Mouse (Mus musculus) inflammation-experienced regulatory T-cells, adult 6 months (primary cell): ENCODE results near the gene Krt27. TPM values are rescaled to one million over a fixed set of nuclear protein-coding genes. Genes with fewer than 3 reads are reported as not detected.
A peak's percentile ranks its signal among the peaks of the same experiment; 100 is the strongest.

Source experiments
- ATAC-seq: one replicate; pipeline ENCODE4 v1.8.0; 2017
- polyA plus RNA-seq, 3 experiments: library from polyadenylated mRNA; unstranded; fragments of 100-300 nt; shearing (Covaris generic); gene quantifications; one replicate each; pipeline ENCODE4 v1.2.1; 2017

The Krt27 gene
- not detected for polyA plus RNA-seq

- no peak for ATAC-seq
Measured at GRCm38 (mm10) chr11:99351004-99351403, at the start of gene Krt27. Krt27 (minus strand) TSS chr11:99351104.

GRCm38 (mm10) chr11:99399956-99400549 lies 49.1 kb upstream of the Krt27 start:
- ATAC-seq, result no peak

GRCm38 (mm10) chr11:99398832-99399231 lies 47.9 kb upstream of the Krt27 start:
- ATAC-seq, result no peak

- ATAC-seq, result no peak
Measured at GRCm38 (mm10) chr11:99398084-99398483, 47.2 kb upstream of the Krt27 start.

- ATAC-seq, result no peak
Measured at GRCm38 (mm10) chr11:99396661-99397060, 45.8 kb upstream of the Krt27 start.

GRCm38 (mm10) chr11:99396034-99396433 lies 45.1 kb upstream of the Krt27 start:
- no peak for ATAC-seq

- no peak for ATAC-seq
Measured at GRCm38 (mm10) chr11:99392492-99392891, 41.6 kb upstream of the Krt27 start.

- ATAC-seq, result no peak
Measured at GRCm38 (mm10) chr11:99391375-99391774, 40.5 kb upstream of the Krt27 start.

- no peak for ATAC-seq
Measured at GRCm38 (mm10) chr11:99390866-99391265, 40.0 kb upstream of the Krt27 start.

- ATAC-seq, result no peak
Measured at GRCm38 (mm10) chr11:99389264-99389663, 38.4 kb upstream of the Krt27 start, which contains the start of gene Krt10. Krt10 (minus strand) TSS chr11:99389364.

- no peak for ATAC-seq
Measured at GRCm38 (mm10) chr11:99388661-99389060, 37.8 kb upstream of the Krt27 start.

- ATAC-seq, result peak; percentile 56
Measured at GRCm38 (mm10) chr11:99385813-99386721, 35.2 kb upstream of the Krt27 start.

- no peak for ATAC-seq
Measured at GRCm38 (mm10) chr11:99379568-99379967, 28.7 kb upstream of the Krt27 start.

GRCm38 (mm10) chr11:99374803-99375202 lies 23.9 kb upstream of the Krt27 start, which contains the start of gene Krt28:
Krt28 (minus strand) TSS chr11:99374903.
- no peak for ATAC-seq

GRCm38 (mm10) chr11:99369853-99370451 lies 19.0 kb upstream of the Krt27 start:
- no peak for ATAC-seq

GRCm38 (mm10) chr11:99369229-99369628 lies 18.3 kb upstream of the Krt27 start:
- ATAC-seq, result no peak

GRCm38 (mm10) chr11:99366791-99367190 lies 15.9 kb upstream of the Krt27 start:
- ATAC-seq, result no peak

- no peak for ATAC-seq
Measured at GRCm38 (mm10) chr11:99364412-99364811, 13.5 kb upstream of the Krt27 start.

- no peak for ATAC-seq
Measured at GRCm38 (mm10) chr11:99361423-99361822, 10.5 kb upstream of the Krt27 start.

GRCm38 (mm10) chr11:99339299-99339847 lies 11.5 kb downstream of the Krt27 start:
- no peak for ATAC-seq

GRCm38 (mm10) chr11:99337866-99338265 lies 13.0 kb downstream of the Krt27 start, which contains the start of gene Krt26:
Krt26 (minus strand) TSS chr11:99337966.
- ATAC-seq, result no peak

- no peak for ATAC-seq
Measured at GRCm38 (mm10) chr11:99333426-99333825, 17.5 kb downstream of the Krt27 start.

GRCm38 (mm10) chr11:99329655-99330054 lies 21.2 kb downstream of the Krt27 start:
- ATAC-seq, result no peak
